Mouse (Mus musculus) 3134 (cell line): ENCODE measurements around the gene Ak5.

Experiments
- DNase-seq: peaks from one replicate; pipeline ENCODE4 v3.0.0-alpha.2; 2011; ENCODE audit warnings: low spot score; ENCODE audit not compliant: insufficient read length; ENCODE audit errors: extremely low read depth

Ak5 gene

GRCm38 (mm10) chr3:152568455-152569241 lies 99.5 kb downstream of the Ak5 start:
- peak; percentile 77 for DNase-seq

GRCm38 (mm10) chr3:152564516-152565113 lies 103.5 kb downstream of the Ak5 start:
- DNase-seq = no peak

- DNase-seq = no peak
Observed at GRCm38 (mm10) chr3:152563833-152564232, 104.3 kb downstream of the Ak5 start.

GRCm38 (mm10) chr3:152561708-152562107 lies 106.5 kb downstream of the Ak5 start:
- no peak for DNase-seq

- no peak for DNase-seq
Observed at GRCm38 (mm10) chr3:152559295-152559694, 108.9 kb downstream of the Ak5 start.

GRCm38 (mm10) chr3:152558106-152558505 lies 110.1 kb downstream of the Ak5 start:
- DNase-seq = no peak

- peak; percentile 55 for DNase-seq
Observed at GRCm38 (mm10) chr3:152557659-152558058, 110.5 kb downstream of the Ak5 start.

- no peak for DNase-seq
Observed at GRCm38 (mm10) chr3:152556919-152557318, 111.2 kb downstream of the Ak5 start.

- no peak for DNase-seq
Observed at GRCm38 (mm10) chr3:152556435-152556834, 111.7 kb downstream of the Ak5 start.

- DNase-seq = no peak
Observed at GRCm38 (mm10) chr3:152555216-152555615, 112.9 kb downstream of the Ak5 start.

GRCm38 (mm10) chr3:152554366-152554765 lies 113.8 kb downstream of the Ak5 start:
- DNase-seq = no peak

GRCm38 (mm10) chr3:152552641-152553040 lies 115.5 kb downstream of the Ak5 start:
- DNase-seq = no peak

GRCm38 (mm10) chr3:152550528-152551115 lies 117.5 kb downstream of the Ak5 start:
- no peak for DNase-seq

- no peak for DNase-seq
Observed at GRCm38 (mm10) chr3:152550031-152550430, 118.1 kb downstream of the Ak5 start.

GRCm38 (mm10) chr3:152544921-152545320 lies 123.2 kb downstream of the Ak5 start:
- DNase-seq = no peak

GRCm38 (mm10) chr3:152542298-152542697 lies 125.9 kb downstream of the Ak5 start:
- DNase-seq = no peak

- no peak for DNase-seq
Observed at GRCm38 (mm10) chr3:152530344-152530743, 137.8 kb downstream of the Ak5 start.

GRCm38 (mm10) chr3:152529058-152529972 lies 138.8 kb downstream of the Ak5 start:
- DNase-seq = no peak

- DNase-seq = no peak
Observed at GRCm38 (mm10) chr3:152526721-152527120, 141.4 kb downstream of the Ak5 start.

- DNase-seq = no peak
Observed at GRCm38 (mm10) chr3:152523315-152523638, 144.9 kb downstream of the Ak5 start.
